Mouse (Mus musculus) ovary, postnatal 10 days (tissue): ENCODE measurements around the gene Slc38a1.
"Not testable (repeated sequence)": the region's sequence is repeated elsewhere in the genome, so short reads cannot be mapped to it uniquely, and the experiment has no call there.

ENCODE experiments used
- DNase-seq: peaks from one replicate; pipeline ENCODE4 v3.0.0; 2022; ENCODE audit warnings: low spot score

Slc38a1 gene

DNA sequence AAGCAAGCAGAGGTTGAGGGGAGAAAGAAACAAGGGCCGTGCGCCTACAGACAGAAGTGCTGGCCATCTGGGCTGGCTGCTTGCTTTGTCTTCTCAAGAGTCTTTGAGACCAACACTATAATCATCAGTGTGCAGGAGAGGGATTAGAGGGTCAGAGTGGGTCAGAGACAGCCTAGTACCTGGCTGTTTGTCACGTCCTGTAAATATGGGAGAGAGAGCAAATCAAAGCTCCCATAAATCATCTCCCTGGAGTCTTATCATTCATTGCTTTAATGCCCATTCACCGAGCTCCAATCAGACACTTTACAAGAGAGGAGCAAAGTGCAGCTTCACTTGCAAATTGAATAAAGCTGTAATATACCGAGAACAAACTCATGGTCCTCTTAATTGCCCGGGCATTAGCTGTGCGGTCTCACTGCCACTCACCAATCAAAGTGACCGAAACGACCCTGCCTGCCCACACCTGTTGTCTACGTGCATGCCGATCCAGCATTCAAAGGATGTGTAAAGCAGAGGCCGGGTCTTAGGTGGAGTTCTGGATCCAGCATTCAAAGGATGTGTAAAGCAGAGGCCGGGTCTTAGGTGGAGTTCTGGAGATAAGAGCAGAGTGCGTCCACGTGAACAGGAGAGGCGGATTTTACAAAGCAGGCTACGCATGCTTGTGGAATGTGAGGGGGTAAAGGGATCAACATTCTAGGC is 15.0 kb upstream of the Slc38a1 start:
- no peak for DNase-seq

DNA sequence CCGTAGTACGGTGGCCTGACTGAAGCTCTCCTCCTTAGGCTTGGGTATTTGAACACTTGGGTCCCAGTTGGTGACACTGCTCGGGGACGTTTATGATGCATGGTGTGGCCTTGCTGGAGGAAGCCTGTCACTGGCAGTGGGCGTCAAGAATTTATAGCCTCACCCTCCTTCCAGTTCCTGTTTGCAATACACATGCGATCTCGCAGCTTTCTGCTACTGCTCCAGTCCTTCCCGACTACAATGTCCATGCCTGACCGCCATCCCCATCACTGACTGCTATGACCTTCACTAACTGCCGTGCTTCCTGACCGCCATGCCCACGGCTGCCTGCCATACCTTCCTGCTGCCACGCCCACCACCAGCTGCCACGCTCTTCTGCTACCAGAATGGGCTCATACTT is 12.8 kb upstream of the Slc38a1 start:
- no peak for DNase-seq

DNA sequence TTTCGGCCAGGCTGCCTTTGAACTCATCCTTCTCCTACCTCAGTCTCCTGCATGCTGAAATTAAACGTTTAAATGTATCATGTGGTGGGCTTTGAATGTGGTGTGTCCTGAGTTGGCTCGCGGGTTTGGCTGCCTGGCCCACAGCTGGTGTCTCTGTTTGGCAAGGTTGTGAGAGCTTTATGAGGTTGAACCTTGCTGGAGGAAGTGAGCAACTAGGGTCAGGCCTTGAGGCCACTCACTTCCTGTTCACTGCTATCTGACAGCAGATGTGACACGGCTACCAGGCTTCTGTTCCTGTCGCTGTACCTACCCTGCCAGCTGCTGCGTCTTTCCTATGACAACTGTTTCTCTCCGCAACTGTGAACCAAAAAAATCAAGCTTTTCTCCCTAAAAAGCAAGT is 12.0 kb upstream of the Slc38a1 start:
- DNase-seq, result no peak

DNA sequence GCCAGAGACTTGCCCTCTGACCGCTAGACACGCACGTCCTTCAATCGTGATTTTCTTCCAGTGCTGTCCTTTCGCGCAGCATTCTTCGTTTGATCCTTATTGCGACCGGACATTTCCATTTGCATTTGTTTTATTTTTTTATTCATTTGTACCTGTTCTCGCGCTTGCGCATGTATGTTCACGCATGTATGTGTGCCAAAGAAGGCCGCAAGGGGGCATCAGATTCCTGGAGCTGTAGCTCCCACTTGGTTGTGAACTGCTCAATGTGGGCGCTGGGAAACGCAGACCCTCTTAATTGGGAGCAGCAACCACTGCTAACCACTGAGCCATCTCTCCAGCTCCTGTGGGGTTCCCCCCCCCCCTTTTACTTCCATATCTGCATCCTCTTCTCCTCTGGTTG is 10.3 kb upstream of the Slc38a1 start:
- DNase-seq, result no peak

DNA sequence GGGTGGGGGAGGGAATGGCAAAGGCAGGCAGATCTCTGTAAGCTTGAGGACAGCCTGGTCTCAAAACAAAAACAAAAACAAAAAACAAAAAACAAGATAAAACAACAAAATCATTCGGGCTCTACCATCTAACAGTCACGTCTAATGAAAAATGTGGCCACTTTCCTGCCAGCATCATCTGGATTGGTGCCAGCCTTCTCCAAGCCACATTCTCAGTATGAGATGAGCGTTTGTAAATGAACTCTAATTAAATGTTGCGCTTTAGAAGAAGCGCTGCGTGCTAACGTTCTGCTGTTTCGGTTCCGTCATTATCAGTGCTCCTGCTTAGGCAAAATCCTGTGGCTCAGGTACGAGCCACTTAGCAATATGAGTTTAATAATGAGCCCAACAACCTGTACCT is 9.8 kb upstream of the Slc38a1 start:
- no peak for DNase-seq

DNA sequence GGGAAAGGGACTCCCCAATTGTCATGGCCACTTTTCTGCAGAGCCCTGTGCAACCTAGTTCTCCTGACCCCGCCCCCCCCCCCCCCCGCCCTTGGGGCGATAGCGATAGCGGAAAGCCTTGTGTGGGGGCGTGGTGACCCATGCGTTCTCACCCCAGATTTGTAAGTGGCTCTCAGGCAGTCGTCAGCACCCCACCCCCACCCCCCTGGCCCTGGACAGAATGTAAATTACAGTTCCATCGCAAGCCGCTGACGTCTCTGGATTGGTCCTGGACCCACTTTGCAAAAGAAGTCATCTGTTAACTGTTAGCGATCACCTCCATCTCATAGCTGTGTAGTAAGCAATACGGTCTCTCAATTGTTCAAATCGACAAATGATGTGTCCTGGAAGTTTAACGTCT is 4.7 kb upstream of the Slc38a1 start:
- no peak for DNase-seq

DNA sequence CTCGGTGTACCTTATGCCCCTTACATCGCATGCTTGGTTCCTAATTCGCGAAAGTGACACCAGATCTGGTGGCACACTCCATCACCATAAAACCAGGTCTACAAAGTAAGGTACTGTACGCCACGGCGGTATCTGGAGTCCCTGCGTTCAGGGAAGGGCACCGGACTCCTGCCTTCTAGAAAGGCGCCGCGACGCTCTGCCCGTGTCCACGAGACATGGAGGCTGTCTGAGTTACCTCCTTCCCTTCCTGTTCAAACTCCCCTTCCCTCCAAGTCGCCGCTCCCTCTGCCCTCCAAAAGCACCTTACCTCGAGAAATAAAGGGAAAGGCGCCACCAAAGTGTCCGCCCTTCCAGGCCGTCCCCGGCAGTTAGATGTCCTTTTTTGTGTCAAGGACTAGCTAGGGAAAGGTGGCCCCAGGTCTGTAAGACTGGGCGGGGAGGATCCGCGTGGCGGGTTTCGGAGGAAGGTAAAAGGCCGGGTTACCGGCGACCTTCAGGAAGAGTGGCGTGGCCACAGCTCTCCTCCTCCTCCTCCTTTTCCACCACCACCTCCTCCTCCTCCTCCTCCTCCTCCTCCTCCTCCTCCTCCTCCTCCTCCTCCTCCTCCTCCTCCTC is 785 bp downstream of the Slc38a1 start:
- no peak for DNase-seq

DNA sequence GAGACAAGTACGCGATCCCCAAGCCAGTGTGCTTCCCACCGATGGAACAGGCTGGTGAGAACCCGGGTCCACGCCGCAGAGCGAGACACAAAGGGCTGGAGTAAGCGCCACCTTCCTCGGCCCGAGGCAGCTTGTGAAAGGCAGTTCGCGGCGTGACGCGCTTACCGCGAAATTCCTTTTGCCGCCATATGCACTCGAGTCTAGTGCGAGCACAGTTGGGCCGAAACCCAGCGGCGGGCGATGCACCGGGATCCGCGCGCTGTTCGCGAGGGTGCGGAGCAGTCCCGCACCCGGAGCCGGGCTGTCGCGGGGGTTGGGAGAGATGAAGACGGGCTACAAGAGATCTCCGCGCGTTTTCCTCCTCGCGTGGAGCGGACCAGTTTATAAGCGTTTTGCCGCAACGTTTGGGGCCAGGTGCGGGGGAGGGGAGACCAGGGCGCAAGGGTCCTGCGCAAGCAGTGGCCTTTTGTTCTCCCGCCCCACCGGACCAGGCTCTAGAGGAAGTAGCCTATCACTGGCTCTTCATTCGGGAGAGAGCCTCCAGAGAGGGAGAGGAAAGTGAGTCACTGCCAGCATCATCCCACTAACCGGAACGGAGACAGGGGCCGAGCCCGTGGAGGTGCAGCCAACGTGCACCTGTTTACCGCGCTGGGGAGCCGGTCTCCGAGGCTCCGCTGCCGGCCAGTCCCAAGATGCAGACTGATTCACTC is 1.4 kb downstream of the Slc38a1 start:
- peak; percentile 29 for DNase-seq

DNA sequence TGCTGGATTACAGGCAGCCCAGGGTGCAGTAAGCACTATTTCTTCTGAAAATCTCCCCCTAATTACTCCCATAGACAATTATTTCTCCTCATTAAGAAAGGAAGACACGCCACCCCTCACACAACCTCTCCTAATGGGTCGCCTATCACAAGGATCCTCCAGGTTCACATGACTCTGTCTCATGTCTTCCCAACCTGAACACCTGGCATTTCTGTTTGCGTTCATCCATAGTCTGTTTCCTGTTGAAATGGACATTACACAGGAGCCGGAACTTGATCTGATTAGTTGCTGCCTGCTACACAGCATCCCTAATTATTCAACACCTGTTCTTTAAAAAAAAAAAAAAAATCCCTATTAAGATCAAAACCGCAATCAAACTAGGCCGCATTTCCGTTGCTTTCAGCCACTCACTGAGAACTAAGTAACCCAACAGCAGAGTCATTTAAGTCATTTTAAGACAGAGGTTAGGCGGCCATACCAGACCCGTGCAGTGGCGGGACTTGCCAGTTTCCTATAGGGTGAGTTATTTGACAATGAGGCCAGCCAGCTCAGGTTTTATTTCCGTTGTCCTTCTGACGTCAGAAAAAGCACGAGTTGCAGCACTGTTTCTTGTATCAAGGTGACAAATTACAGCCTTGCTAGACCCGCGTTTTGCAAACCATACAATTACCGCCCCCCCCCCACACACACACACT is 2.3 kb downstream of the Slc38a1 start:
- DNase-seq, result no peak

DNA sequence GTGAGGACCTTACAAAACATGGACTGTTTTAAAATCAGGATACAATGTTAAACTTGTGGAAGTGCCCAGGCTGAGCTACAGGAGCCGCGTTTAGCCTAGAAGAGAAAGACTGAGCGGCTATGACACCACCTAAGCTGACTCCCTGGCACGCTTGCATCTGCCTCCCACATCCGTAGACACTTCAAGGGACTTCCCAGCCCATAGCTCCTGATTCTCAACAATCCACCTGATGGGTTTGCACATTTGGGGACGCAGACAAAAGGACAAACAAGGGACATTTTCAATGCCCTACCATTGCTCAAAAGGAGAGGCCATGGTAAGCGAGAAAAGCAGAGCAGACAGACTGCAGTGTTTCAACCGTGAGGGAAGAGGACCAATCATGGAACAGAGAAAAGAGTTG is 3.1 kb downstream of the Slc38a1 start:
- no peak for DNase-seq

DNA sequence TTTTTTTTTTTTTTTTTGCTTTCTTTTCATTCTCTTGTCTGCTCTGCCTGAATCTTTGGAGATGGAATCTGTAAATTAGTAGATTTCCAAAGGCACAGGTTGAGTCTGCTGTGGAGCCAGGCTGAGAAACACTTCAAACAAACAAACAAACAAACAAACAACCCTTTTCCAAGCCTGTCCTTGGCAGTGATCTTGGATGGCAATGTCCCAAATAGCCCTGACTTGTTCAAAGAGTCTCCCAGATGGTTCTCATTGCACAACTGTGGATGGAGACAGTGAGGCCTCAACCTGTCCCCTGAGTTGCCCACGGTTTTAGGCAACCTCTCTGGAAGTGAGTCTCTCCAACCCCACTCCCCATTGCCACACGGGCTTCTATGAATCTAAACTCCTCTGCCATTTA is 4.1 kb downstream of the Slc38a1 start:
- no peak for DNase-seq

DNA sequence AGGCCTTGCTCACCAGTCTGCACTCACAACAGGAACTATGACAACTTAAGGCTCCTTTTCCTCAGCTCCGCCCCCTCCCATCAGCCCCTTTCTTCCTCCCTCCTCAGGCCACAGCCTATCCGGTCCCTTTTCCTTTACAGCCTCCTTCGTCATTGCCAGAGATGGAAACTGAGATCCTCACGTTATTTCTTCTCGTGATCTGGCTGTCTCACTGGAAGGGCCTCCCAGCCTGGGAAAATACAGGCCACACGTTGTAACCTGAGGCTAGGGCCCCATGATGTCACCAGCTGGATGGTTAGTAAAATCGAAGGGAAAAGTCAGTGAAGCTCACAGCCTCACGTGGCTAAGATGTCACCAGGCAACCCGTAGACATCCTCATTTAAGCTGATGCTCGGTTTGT is 4.5 kb downstream of the Slc38a1 start:
- DNase-seq, result no peak

DNA sequence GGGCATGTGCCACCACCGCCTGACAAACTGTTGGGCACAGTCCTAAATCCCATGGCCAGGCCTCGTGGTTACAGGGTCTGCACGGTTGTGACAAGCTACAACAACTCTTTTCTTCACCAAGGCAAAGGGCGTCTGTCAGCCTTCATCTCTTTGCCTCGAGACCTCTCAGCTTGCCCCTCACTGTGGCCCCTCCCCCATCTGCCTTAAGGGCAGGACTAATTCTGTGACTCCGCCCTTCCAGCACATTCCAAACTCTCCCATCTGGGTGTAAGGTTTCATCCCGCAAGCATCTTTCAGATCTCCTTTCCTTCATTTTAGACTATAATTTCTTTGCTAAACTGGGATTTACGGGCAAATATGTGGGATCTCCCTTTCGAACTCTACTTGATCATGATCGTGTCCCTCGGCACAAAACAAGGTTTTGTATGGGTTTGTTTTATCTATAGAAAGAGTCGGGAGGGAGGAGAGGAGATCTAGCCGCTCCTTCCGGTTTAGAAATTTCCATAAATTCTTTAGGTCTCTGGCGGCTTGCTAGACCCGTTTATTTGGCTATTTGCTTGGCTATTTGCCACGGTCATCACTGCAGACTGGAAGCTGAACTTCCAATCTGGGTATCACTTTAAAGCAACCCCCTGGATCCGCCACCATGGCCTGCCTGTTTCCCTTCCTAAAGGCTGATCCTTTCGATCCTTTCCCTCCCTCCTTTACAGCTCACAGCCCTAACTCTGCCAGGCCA is 7.9 kb downstream of the Slc38a1 start:
- no peak for DNase-seq

DNA sequence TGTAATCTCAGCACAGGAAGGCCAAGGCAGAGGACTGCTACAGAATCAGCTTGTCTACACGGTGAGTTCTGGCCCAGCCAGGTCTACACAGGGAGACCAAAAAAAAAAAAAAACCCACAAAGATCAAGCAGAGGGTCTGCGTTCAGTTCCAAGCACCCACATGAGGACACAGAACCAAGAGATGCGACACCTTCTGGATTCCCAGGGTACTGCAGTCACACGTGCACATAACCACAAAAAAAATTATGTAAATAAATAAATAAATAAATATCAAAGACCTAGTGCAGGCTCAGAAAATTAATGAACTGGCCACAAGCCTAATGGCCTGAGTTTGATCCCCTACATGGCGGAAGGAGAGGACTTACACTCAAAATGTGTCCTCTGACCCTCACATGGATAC is 10.5 kb downstream of the Slc38a1 start:
- DNase-seq, result no peak

DNA sequence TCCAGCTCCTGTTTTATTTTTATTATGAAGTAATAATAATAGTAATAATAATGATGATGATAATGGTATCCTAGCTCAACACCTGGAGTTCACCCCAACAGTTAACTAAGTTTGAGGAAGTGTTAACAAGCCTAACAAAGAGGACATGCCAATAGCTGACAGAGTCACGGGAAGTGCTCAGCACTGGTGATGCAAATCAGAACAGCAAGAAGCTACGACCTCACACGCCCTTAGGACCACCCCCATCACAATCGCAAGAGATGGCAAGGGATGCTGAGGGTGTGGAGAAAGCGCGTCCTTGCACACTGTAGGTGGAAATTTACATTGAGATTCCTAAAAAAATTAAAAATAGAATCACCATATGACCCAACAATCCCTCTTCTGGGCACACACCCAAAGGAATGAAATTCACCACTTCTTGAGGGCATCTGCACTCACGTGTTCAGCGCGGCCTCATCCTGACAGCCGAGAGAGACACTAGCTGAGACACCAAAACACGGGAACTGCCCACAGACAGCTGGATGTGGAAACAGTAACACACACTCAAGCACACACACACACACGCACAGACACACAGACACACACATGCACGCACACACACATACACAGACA is 11.5 kb downstream of the Slc38a1 start:
- DNase-seq, result no peak

DNA sequence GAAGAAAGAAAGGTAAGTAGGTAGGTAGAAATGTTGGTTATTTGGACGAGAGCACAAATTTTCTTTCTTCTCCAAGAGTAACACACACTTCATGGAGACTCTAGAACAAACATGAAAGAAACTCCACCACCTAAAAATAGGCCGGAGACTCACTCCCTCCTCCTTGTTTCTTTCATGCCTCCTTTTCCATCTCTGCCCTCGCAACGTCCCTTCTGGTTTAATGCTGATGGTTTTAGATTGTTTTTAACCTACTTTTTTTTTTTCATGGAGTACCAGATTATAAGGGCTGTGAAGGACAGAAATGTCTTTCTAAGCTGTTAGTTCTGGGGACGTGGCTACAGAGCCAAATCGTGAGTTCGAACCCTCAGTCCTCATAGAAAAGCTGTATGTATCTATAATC is 14.5 kb downstream of the Slc38a1 start:
- DNase-seq, result no peak

DNA sequence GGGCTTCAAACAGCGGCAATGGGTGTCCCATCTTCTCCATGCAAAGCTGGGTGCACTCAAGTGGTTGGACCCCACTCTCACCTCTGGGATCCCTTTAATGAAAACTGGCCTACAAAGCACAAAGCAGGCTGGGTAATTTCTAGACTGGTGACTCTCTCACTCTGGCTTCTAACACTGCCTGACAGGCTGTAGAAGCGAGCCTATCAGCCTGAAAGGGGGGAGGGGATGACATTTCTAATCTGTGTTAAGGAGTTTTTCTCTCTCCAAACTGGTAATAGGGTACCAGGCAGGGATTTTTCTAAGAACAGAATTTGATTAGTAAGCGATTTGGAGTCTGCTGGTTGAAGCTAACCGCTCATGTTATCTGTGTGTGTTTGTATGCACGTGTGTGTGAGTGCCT is 15.8 kb downstream of the Slc38a1 start:
- DNase-seq, result no peak

DNA sequence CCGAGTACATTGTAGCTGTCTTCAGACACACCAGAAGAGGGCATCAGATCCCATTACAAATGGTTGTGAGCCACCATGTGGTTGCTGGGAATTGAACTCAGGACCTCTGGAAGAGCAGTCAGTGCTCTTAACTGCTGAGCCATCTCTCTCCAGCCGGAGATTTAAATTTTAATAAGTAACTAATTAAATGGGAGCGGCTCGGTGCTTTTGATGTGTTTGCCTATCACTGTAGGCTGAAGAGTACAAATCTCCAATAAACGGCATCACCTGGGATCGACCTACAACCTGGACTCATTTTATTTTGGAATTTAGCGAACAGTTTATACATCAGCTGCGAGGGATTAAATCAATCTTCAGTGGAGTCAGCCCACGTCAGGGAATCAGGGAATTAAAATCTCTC is 17.7 kb downstream of the Slc38a1 start:
- DNase-seq, result not testable (repeated sequence)

DNA sequence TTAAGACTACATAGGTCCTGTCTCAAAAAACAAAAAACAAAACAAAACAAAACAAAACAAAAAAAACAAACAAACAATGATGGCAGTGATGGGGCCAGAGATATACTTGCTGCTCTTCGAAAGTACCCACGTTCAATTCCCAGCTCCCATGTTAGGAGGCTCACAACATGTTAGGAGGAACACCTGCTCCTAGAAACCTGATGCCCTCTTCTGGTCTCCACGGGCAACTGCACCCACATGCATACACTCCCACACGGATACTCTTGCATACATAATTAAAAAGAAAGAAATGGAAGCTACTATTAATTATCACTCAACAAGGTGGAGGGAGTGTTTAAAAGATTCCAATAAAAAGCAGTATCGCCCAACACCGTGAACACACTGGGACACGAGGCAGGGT is 20.3 kb downstream of the Slc38a1 start:
- no peak for DNase-seq

DNA sequence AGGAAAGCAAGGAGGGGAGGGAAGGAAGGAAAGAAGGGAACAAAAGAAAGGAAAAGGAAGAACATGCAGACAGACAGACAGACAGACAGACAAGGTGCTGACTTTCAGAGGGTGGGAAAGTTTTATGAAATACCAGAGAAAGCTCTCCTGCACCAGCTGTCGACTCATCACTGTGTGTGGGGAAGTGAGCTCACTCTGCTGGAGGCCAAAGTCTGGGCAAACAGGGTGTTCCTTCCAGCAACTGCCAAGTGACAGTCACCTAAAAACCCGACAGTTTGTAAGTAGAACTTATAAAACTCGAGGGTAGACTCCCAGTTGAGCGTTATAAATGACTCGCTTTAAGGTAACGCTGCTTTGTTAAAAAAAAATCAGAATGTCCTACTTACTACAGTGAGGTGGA is 21.0 kb downstream of the Slc38a1 start:
- DNase-seq, result no peak

DNA sequence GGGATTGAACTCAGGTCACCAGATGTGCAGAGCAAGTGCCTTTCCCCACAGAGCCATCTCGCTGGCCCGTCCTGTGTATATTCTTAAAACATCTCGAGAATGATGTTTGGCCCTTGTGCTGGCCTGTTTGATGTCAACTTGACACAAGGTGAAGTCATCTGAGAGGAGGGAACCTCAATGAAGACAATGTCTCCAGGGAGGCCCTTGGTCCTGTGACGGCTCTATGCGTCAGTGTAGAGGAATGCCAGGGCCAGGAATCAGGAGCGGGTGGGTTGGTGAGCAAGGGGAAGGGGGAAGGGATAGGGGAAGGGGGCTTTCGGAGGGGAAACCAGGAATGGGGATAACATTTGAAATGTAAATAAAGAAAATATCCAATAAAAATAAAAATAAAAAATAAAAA is 25.2 kb downstream of the Slc38a1 start:
- DNase-seq, result no peak

DNA sequence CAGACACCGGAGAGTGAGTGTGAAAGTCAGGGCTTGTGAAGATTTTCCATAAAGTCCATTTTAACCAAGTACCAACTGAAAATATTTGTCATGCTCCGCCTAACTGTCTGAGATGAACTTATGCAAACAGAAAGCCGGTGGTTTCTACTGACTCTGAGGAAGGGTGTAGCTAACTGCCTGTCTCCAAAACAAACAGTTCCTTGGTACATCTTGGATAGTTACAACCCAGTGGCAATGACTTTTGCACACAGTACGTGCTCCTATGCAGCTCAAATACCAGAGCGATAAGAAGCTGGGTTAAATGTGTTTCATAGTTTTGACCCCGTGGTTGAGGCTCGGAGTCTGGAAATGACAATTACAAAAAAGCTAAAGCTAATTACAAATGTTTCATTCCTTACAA is 34.0 kb downstream of the Slc38a1 start:
- DNase-seq, result no peak
